Mouse (Mus musculus) midbrain, postnatal 0 days (tissue): ENCODE measurements around the gene Lmx1b. TPM values are rescaled to one million over a fixed set of nuclear protein-coding genes. Genes with fewer than 3 reads are reported as not detected.

Source experiments
- ATAC-seq: fragments of 200-750 bp; cut with Nextera tagmentation; 2 replicates; pipeline ENCODE4 v1.8.0; 2017; ENCODE audit warnings: moderate number of reproducible peaks, mild to moderate bottlenecking, moderate TSS enrichment, moderate library complexity; ENCODE audit not compliant: low FRiP score
- DNase-seq: peaks from one replicate; pipeline ENCODE4 v3.0.0-alpha.2; 2015; ENCODE audit warnings: low spot score
- H3K27ac ChIP-seq: fragments of 300-500 bp; sonication (generic); 2 replicates; pipeline ENCODE4 v1.5.1; 2014; ENCODE audit warnings: low read depth, mild to moderate bottlenecking, low read length, mixed read lengths
- H3K27me3 ChIP-seq: fragments of 300-500 bp; sonication (generic); 2 replicates; pipeline ENCODE4 v1.6.1; 2014; ENCODE audit warnings: low read length, control low read depth, mixed read lengths; ENCODE audit not compliant: insufficient read depth
- H3K36me3 ChIP-seq: fragments of 300-500 bp; sonication (generic); 2 replicates; pipeline ENCODE4 v1.6.1; 2014; ENCODE audit warnings: low read length, control low read depth, mixed read lengths; ENCODE audit not compliant: insufficient read depth
- H3K4me1 ChIP-seq: fragments of 300-500 bp; sonication (generic); 2 replicates; pipeline ENCODE4 v1.6.1; 2014; ENCODE audit warnings: mild to moderate bottlenecking, control low read depth, antibody characterized with exemption, low read length, mixed read lengths; ENCODE audit not compliant: insufficient read depth
- H3K4me2 ChIP-seq: fragments of 300-500 bp; sonication (generic); 2 replicates; pipeline ENCODE4 v1.6.1; 2014; ENCODE audit warnings: low read depth, mild to moderate bottlenecking, low read length, mixed read lengths; ENCODE audit not compliant: poor library complexity, severe bottlenecking
- H3K4me3 ChIP-seq: fragments of 300-500 bp; sonication (generic); 2 replicates; pipeline ENCODE4 v1.5.1; 2014; ENCODE audit warnings: low read depth, mild to moderate bottlenecking, low read length, moderate library complexity
- H3K9ac ChIP-seq: fragments of 300-500 bp; sonication (generic); replicated peaks from 2 replicates; pipeline ENCODE4 v1.6.1; 2014; ENCODE audit warnings: mild to moderate bottlenecking, low read length, moderate library complexity, mixed read lengths; ENCODE audit not compliant: poor library complexity, severe bottlenecking
- H3K9me3 ChIP-seq: fragments of 300-500 bp; sonication (generic); 2 replicates; pipeline ENCODE4 v1.6.1; 2016; ENCODE audit warnings: low read length, control low read depth
- CTCF ChIP-seq: IDR thresholded peaks from 2 replicates; pipeline ENCODE4 v1.5.1; 2016; ENCODE audit warnings: antibody characterized with exemption, mild to moderate bottlenecking
- WGBS: fragments of 180-500 bp; shearing (Covaris S2); extraction: QIAGEN DNeasy Blood & Tissue Kit; methylation state at CpG from one replicate; pipeline ENCODE4 v1.1.7; 2014; 5-methylcytosine and 5-hydroxymethylcytosine counted together
- polyA plus RNA-seq: library from polyadenylated mRNA; unstranded; fragments of >200 nt; fragmentation: Nextera tagmentation; extraction: Ambion mirVana; gene quantifications from 2 replicates; pipeline ENCODE4 v1.2.1, GENCODE M21; 2015
- total RNA-seq: library from RNA; depleted of rRNA; stranded (reverse); fragments of >200 nt; gene quantifications from 2 replicates; pipeline ENCODE4 v1.2.3, GENCODE M21; 2014

The Lmx1b gene
- total and polyA plus RNA-seq, 2 experiments from 2014 or later: 0.83 to 8.4 TPM

- DNase-seq (no peak), ATAC-seq (no peak)
- no peak overlapping the region; the same call in 1 of the 2 replicates for H3K9ac ChIP-seq
- no peak overlapping the region for H3K27ac ChIP-seq
- 2% methylated on average over 21 of the region's 21 CpGs for WGBS
- H3K36me3 ChIP-seq: no peaks in the 10 kb centered on the region
- H3K4me1 ChIP-seq: no peaks in the 10 kb centered on the region
- no peak overlapping the region for H3K4me3 ChIP-seq
- peaks cover 77% of the 10 kb centered on the region for H3K27me3 ChIP-seq
- H3K4me2 ChIP-seq: peak overlapping the region; percentile 12
- no peaks in the 10 kb centered on the region for H3K9me3 ChIP-seq
- no peak for TF ChIP-seq CTCF
Measured at GRCm38 (mm10) chr2:33636117-33636521, 4.2 kb downstream of the Lmx1b start.

DNA sequence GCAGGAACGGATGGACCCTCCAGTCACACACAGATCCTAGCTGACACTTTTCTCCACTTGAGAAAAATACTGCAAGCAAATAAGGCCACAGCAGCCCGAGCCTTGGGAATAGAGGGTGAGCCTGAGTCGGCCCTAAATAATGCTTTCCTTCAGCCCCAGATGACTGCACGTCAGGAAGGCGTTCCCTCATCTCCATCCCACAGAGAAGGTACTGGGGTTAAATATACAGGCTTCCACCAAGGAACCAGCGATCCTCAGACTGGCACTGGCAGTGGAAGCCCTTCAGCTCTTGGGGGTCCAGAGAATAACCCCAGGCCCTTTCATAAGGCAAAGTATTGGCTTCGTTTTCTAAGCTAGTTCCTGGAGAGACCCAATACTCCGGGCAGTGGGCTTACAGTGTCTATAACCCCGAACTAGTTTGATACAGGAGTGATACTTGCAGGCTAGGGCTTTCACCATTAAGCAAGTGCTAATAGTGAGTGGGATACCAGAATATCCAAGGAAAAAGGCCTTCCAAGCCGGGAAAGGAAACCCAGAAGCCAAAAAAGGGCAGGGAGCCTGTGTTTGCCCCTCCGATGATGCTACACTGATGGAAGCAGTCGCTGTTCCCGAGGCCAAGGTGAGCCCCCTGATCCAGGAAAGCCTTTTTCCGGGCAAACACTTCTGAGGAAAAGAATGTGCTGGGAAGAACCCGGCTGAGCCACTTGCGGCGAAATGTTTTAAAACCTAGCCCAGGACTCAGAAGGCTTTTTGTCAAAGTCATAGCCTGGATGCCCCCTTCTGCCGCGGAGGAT is 4.8 kb downstream of the Lmx1b start:
- no peak for DNase-seq
- H3K4me2 ChIP-seq: peak overlapping the region; percentile 12; the same call in 1 of the 2 replicates
- no peak for TF ChIP-seq CTCF
- ATAC-seq: no peak
- no peaks in the 10 kb centered on the region for H3K9me3 ChIP-seq
- no peak overlapping the region for H3K4me3 ChIP-seq
- H3K36me3 ChIP-seq: no peaks in the 10 kb centered on the region
- no peak overlapping the region for H3K27ac ChIP-seq
- H3K4me1 ChIP-seq: no peaks in the 10 kb centered on the region
- H3K27me3 ChIP-seq: peaks cover 74% of the 10 kb centered on the region
- H3K9ac ChIP-seq: no peak overlapping the region
- WGBS: 7% methylated on average over 19 of the region's 19 CpGs

GRCm38 (mm10) chr2:33634481-33635090 is 5.7 kb downstream of the Lmx1b start:
- Histone ChIP-seq H3K4me2 (no peak overlapping the region), H3K27me3 (peaks cover 73% of the 10 kb centered on the region), H3K9ac (no peak overlapping the region), H3K9me3 (no peaks in the 10 kb centered on the region), H3K4me1 (no peaks in the 10 kb centered on the region), H3K36me3 (no peaks in the 10 kb centered on the region), H3K27ac (no peak overlapping the region), H3K4me3 (no peak overlapping the region)
- 38% methylated on average over 4 of the region's 4 CpGs for WGBS
- no peak for TF ChIP-seq CTCF
- no peak for DNase-seq
- ATAC-seq: no peak

DNA sequence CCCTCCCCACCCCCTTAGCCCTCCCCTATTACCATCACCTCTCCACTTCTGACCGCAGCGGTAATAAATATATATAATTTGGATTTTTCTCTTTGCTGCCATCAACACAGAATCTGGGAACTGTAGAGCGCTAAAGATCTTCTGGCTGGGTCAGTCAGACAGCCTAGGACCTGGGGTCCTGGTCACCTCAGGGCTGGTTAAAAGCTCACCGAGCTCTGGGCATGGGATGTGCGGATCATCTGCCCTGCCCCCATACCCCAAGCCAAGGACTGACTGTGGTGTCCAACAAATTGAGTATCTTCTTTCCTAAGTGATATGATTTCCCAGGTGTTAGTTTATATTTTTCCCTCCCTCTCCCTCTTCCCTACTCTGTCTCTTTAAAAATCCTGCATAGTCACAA is 6.4 kb downstream of the Lmx1b start:
- Histone ChIP-seq H3K27me3 (peaks cover 75% of the 10 kb centered on the region), H3K4me2 (no peak overlapping the region), H3K36me3 (no peaks in the 10 kb centered on the region), H3K9ac (no peak overlapping the region), H3K9me3 (no peaks in the 10 kb centered on the region), H3K27ac (no peak overlapping the region), H3K4me3 (no peak overlapping the region), H3K4me1 (no peaks in the 10 kb centered on the region)
- DNase-seq: no peak
- WGBS: 18% methylated on average over 5 of the region's 5 CpGs
- TF ChIP-seq CTCF: no peak
- ATAC-seq: no peak

DNA sequence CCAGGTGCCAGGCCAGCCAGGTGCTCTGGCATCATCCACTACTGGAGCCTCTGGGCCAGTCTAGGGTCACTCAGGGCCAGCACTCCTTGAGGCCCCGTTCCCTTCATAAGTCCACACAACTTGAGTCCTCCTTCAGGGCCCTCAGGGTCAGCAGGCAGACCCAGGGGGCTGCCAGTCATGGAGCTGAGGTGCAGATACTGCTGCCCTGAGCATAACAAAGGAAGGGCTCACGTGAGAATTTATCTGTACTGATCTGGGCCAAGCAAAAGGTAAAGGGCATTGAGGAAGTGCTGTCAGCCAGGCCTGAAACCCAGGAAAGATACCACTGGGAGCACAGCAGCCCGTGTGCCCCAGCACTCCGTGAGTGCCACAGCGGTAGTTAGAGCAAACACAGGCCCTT is 7.1 kb downstream of the Lmx1b start:
- H3K4me3 ChIP-seq: no peak overlapping the region
- WGBS: 19% methylated on average over 5 of the region's 5 CpGs
- H3K27ac ChIP-seq: no peak overlapping the region
- no peaks in the 10 kb centered on the region for H3K4me1 ChIP-seq
- H3K36me3 ChIP-seq: no peaks in the 10 kb centered on the region
- H3K27me3 ChIP-seq: peaks cover 75% of the 10 kb centered on the region
- no peaks in the 10 kb centered on the region for H3K9me3 ChIP-seq
- no peak for TF ChIP-seq CTCF
- H3K4me2 ChIP-seq: no peak overlapping the region
- ATAC-seq (no peak), DNase-seq (no peak)
- no peak overlapping the region for H3K9ac ChIP-seq

DNA sequence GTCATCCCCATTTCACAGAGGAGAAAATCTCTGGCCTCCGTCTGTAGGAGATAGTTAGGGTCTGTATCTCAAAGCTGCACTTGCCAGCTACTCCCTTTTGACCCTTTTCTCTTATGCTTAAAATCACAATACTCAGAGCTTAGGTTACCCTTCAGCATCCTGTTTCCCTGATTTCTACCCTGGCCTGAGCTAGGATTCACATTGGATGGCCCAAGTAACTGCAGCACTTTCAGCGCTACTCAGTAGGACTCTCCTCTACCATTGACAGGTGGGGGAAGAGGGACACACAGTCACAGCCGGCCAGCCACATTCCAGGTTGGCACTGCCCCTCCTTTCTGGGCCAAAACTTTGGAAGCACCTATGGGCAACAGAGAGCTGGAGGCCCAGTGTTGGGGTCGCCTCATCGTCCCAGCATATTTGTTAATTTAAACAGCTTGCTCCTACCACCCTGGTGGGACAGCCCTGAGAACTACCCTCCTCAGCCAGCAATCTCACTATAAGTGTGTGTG is 7.7 kb downstream of the Lmx1b start:
- ATAC-seq: no peak
- H3K9ac ChIP-seq: no peak overlapping the region
- WGBS: 19% methylated on average over 5 of the region's 5 CpGs
- H3K4me3 ChIP-seq: no peak overlapping the region
- no peak for TF ChIP-seq CTCF
- H3K9me3 ChIP-seq: no peaks in the 10 kb centered on the region
- H3K4me2 ChIP-seq: no peak overlapping the region
- H3K36me3 ChIP-seq: no peaks in the 10 kb centered on the region
- H3K27me3 ChIP-seq: peaks cover 75% of the 10 kb centered on the region
- DNase-seq: no peak
- H3K4me1 ChIP-seq: no peaks in the 10 kb centered on the region
- H3K27ac ChIP-seq: no peak overlapping the region
